Mouse (Mus musculus) hindbrain, embryonic 13.5 days (tissue): ENCODE measurements at regions not wholly inside any gene's neighbourhood (a gene's known extent, or its start where the extent isn't known, plus 50 kb on each side); places are given as distances from the start of the nearest gene placed in this dataset.

Source experiments
- ATAC-seq: fragments of 200-750 bp; cut with Nextera tagmentation; 2 replicates; pipeline ENCODE4 v1.8.0; 2017; ENCODE audit warnings: moderate TSS enrichment; ENCODE audit not compliant: low FRiP score
- H3K27ac ChIP-seq: fragments of 300-500 bp; sonication (generic); 2 replicates; pipeline ENCODE4 v1.5.1; 2015; ENCODE audit warnings: inconsistent platforms, mild to moderate bottlenecking, moderate library complexity
- H3K27me3 ChIP-seq: fragments of 300-500 bp; sonication (generic); 2 replicates; pipeline ENCODE4 v1.6.1; 2015; ENCODE audit warnings: mild to moderate bottlenecking, inconsistent platforms
- H3K36me3 ChIP-seq: fragments of 300-500 bp; sonication (generic); 2 replicates; pipeline ENCODE4 v1.6.1; 2015; ENCODE audit warnings: mild to moderate bottlenecking, inconsistent platforms
- H3K4me1 ChIP-seq: fragments of 300-500 bp; sonication (generic); replicated peaks from 2 replicates; pipeline ENCODE4 v1.6.1; 2015; ENCODE audit warnings: inconsistent platforms
- H3K4me2 ChIP-seq: fragments of 300-500 bp; sonication (generic); 2 replicates; pipeline ENCODE4 v1.6.1; 2015; ENCODE audit warnings: inconsistent platforms, mild to moderate bottlenecking, moderate library complexity
- H3K4me3 ChIP-seq: fragments of 300-500 bp; sonication (generic); 2 replicates; pipeline ENCODE4 v1.5.1; 2015; ENCODE audit warnings: mild to moderate bottlenecking, inconsistent platforms
- H3K9ac ChIP-seq: fragments of 300-500 bp; sonication (generic); 2 replicates; pipeline ENCODE4 v1.6.1; 2015; ENCODE audit warnings: mild to moderate bottlenecking, inconsistent platforms
- H3K9me3 ChIP-seq: fragments of 300-500 bp; sonication (generic); 2 replicates; pipeline ENCODE4 v1.6.1; 2016; ENCODE audit warnings: inconsistent platforms
- WGBS: fragments of 180-500 bp; shearing (Covaris S2); methylation state at CpG from one replicate; pipeline ENCODE4 v1.1.7; 2015; 5-methylcytosine and 5-hydroxymethylcytosine counted together

- peak overlapping the region; percentile 34; the same call in 1 of the 2 replicates for H3K4me2 ChIP-seq
- 0 out of 2 replicates have a peak overlapping the region, but pooled peaks have one; percentile 30 for H3K27ac ChIP-seq
- no peak overlapping the region for H3K9ac ChIP-seq
- no peaks in the 10 kb centered on the region for H3K27me3 ChIP-seq
- no peaks in the 10 kb centered on the region for H3K9me3 ChIP-seq
- no peaks in the 10 kb centered on the region for H3K36me3 ChIP-seq
- peak; percentile 57; the same call in 1 of the 2 replicates for ATAC-seq
- H3K4me3 ChIP-seq = no peak overlapping the region
- 9% methylated on average over 6 of the region's 6 CpGs for WGBS
- peaks cover 22% of the 10 kb centered on the region for H3K4me1 ChIP-seq
Measured at GRCm38 (mm10) chr1:137378072-137378985, 418.1 kb upstream of the Nr5a2 start.

- no peak for ATAC-seq
- Histone ChIP-seq H3K27me3 (no peaks in the 10 kb centered on the region), H3K4me2 (no peak overlapping the region), H3K9me3 (no peaks in the 10 kb centered on the region), H3K27ac (no peak overlapping the region), H3K4me1 (peaks cover 22% of the 10 kb centered on the region), H3K36me3 (no peaks in the 10 kb centered on the region), H3K9ac (no peak overlapping the region), H3K4me3 (no peak overlapping the region)
- WGBS = 87% methylated on average over 10 of the region's 10 CpGs
Measured at GRCm38 (mm10) chr1:137376685-137377084, 416.4 kb upstream of the Nr5a2 start.

GRCm38 (mm10) chr1:137374641-137375040 lies 414.4 kb upstream of the Nr5a2 start:
- no peaks in the 10 kb centered on the region for H3K27me3 ChIP-seq
- ATAC-seq = no peak
- WGBS = 49% methylated on average over 4 of the region's 4 CpGs
- no peak overlapping the region for H3K27ac ChIP-seq
- H3K4me1 ChIP-seq = peaks cover 22% of the 10 kb centered on the region
- no peaks in the 10 kb centered on the region for H3K36me3 ChIP-seq
- no peak overlapping the region for H3K4me3 ChIP-seq
- H3K9ac ChIP-seq = no peak overlapping the region
- no peak overlapping the region for H3K4me2 ChIP-seq
- H3K9me3 ChIP-seq = no peaks in the 10 kb centered on the region

- no peak overlapping the region for H3K27ac ChIP-seq
- H3K36me3 ChIP-seq = no peaks in the 10 kb centered on the region
- peaks cover 18% of the 10 kb centered on the region for H3K4me1 ChIP-seq
- ATAC-seq = no peak
- H3K27me3 ChIP-seq = no peaks in the 10 kb centered on the region
- 39% methylated on average over 15 of the region's 15 CpGs for WGBS
- no peaks in the 10 kb centered on the region for H3K9me3 ChIP-seq
- no peak overlapping the region for H3K4me3 ChIP-seq
- no peak overlapping the region for H3K9ac ChIP-seq
- no peak overlapping the region for H3K4me2 ChIP-seq
Measured at GRCm38 (mm10) chr1:137373509-137374420, 413.5 kb upstream of the Nr5a2 start.

- Histone ChIP-seq H3K36me3 (no peaks in the 10 kb centered on the region), H3K4me1 (peaks cover 11% of the 10 kb centered on the region), H3K9ac (no peak overlapping the region), H3K4me3 (no peak overlapping the region), H3K27me3 (no peaks in the 10 kb centered on the region), H3K27ac (no peak overlapping the region), H3K9me3 (no peaks in the 10 kb centered on the region), H3K4me2 (no peak overlapping the region)
- 90% methylated on average over 3 of the region's 3 CpGs for WGBS
- ATAC-seq = no peak
Measured at GRCm38 (mm10) chr1:137372236-137372635, 412.0 kb upstream of the Nr5a2 start.

DNA sequence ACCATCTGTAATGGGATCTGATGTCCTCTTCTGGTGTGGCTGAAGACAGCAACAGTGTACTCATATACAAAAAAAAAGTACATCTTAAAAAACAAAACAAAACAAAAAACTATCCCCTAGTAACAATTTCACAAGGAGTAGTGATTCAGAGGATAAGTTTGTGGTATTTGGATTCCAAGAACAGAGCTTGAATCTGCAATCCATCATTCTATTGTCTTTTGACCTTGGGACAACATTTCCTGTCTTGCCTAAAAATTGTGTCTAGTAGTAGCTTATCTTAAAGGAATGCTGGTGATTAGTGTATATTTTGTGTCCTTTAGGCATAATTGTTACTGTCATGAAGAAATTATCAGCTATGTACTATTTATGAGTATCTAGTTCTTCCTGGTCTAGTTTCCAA lies 404.1 kb upstream of the Nr5a2 start:
- Histone ChIP-seq H3K27ac (no peak overlapping the region), H3K4me2 (no peak overlapping the region), H3K4me1 (0 out of 2 replicates have a peak, but pooled peaks cover 3% of the 10 kb centered on the region), H3K9ac (no peak overlapping the region), H3K9me3 (no peaks in the 10 kb centered on the region), H3K36me3 (no peaks in the 10 kb centered on the region), H3K27me3 (no peaks in the 10 kb centered on the region), H3K4me3 (no peak overlapping the region)
- no peak for ATAC-seq

DNA sequence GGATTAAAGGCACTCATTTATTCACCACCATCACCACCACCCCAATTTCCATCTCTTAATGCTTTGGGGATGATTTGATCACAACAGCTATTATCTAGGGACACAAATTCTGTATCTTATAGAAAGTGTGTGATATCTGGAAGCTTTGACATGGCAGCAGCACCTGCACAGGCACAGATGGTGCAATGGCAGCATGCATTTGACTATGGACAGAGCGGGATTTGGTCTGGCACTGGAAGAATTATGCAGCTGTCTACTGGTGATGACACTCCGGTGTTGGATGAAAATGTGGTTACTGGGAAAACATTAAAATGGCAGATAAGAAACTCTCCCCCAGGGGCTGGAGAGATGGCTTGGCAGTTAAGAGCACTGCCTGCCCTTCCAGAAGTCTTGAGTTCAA lies 403.7 kb upstream of the Nr5a2 start:
- H3K27me3 ChIP-seq = no peaks in the 10 kb centered on the region
- no peak overlapping the region for H3K9ac ChIP-seq
- 0 out of 2 replicates have a peak, but pooled peaks cover 3% of the 10 kb centered on the region for H3K4me1 ChIP-seq
- ATAC-seq = no peak
- no peaks in the 10 kb centered on the region for H3K9me3 ChIP-seq
- H3K4me3 ChIP-seq = no peak overlapping the region
- no peak overlapping the region for H3K27ac ChIP-seq
- H3K36me3 ChIP-seq = no peaks in the 10 kb centered on the region
- 95% methylated on average over 2 of the region's 2 CpGs for WGBS
- H3K4me2 ChIP-seq = no peak overlapping the region

- Histone ChIP-seq H3K4me3 (no peak overlapping the region), H3K36me3 (no peaks in the 10 kb centered on the region), H3K4me1 (0 out of 2 replicates have a peak, but pooled peaks cover 3% of the 10 kb centered on the region), H3K9me3 (no peaks in the 10 kb centered on the region), H3K4me2 (no peak overlapping the region), H3K27me3 (no peaks in the 10 kb centered on the region), H3K9ac (no peak overlapping the region), H3K27ac (no peak overlapping the region)
- WGBS = 53% methylated on average over 1 of the region's 1 CpGs
- no peak for ATAC-seq
Measured at GRCm38 (mm10) chr1:137363561-137363960, 403.3 kb upstream of the Nr5a2 start.

GRCm38 (mm10) chr1:137360688-137361570 lies 400.7 kb upstream of the Nr5a2 start:
- ATAC-seq = no peak
- Histone ChIP-seq H3K27me3 (no peaks in the 10 kb centered on the region), H3K36me3 (no peaks in the 10 kb centered on the region), H3K27ac (peak overlapping the region; percentile 35; the same call in 1 of the 2 replicates), H3K4me1 (0 out of 2 replicates have a peak, but pooled peaks cover 3% of the 10 kb centered on the region), H3K4me3 (no peak overlapping the region), H3K9ac (no peak overlapping the region), H3K4me2 (no peak overlapping the region), H3K9me3 (no peaks in the 10 kb centered on the region)
- WGBS = 58% methylated on average over 16 of the region's 16 CpGs

GRCm38 (mm10) chr1:137355941-137356512 lies 395.8 kb upstream of the Nr5a2 start:
- H3K4me1 ChIP-seq = 0 out of 2 replicates have a peak, but pooled peaks cover 3% of the 10 kb centered on the region
- no peaks in the 10 kb centered on the region for H3K27me3 ChIP-seq
- ATAC-seq = no peak
- no peak overlapping the region for H3K4me3 ChIP-seq
- no peak overlapping the region for H3K4me2 ChIP-seq
- no peaks in the 10 kb centered on the region for H3K9me3 ChIP-seq
- no peaks in the 10 kb centered on the region for H3K36me3 ChIP-seq
- 40% methylated on average over 4 of the region's 4 CpGs for WGBS
- no peak overlapping the region for H3K27ac ChIP-seq
- H3K9ac ChIP-seq = no peak overlapping the region

DNA sequence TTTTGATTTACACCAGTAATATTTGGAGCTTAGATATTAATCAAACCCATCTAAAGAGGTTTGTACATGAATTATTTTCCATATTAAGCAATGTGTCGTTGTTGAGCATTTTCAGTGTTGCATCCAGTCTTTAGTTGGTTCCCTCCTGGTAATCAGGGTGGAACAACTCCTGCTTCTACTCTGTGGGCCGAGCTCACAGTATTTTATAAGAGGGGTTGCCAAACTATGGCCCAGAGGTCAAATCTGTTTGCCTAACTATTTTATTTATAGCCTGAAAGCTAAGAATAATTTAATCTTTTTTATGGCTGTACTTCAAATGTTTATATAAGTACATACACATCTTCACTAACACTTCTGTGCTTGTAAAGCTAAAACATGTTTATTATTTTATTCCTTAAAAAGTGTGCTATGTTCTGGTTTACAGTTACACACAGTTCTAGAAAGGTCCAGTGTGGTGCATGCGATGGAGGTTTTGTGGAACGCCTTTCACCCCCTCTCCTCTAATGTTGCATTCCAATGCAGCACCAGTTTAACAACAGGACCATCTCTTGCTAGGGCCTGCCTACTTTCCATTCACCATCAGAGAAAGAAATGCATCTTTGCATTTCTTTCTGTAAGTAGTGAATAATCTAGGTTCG lies 392.3 kb upstream of the Nr5a2 start:
- 90% methylated on average over 5 of the region's 5 CpGs for WGBS
- Histone ChIP-seq H3K9me3 (no peaks in the 10 kb centered on the region), H3K9ac (no peak overlapping the region), H3K4me1 (no peaks in the 10 kb centered on the region), H3K27me3 (no peaks in the 10 kb centered on the region), H3K4me3 (no peak overlapping the region), H3K4me2 (no peak overlapping the region), H3K36me3 (no peaks in the 10 kb centered on the region), H3K27ac (no peak overlapping the region)
- no peak for ATAC-seq
